Mouse (Mus musculus) megakaryocyte, adult 5-6 weeks (primary cell): ENCODE data around the gene Trpc5os. TPM values are rescaled to one million over a fixed set of nuclear protein-coding genes. Genes with fewer than 3 reads are reported as not detected.

Experiments used
- ATAC-seq: 2 replicates; pipeline ENCODE4 v1.8.0; 2016; ENCODE audit warnings: mild to moderate bottlenecking, inconsistent platforms; ENCODE audit not compliant: poor library complexity, severe bottlenecking
- total RNA-seq, 2 experiments: library from RNA; stranded (forward) in 1 of 2; stranded (reverse) in 1 of 2; fragments of 153-499, 151-499 nt in 1 of 2; fragments of 221-1000, 200-1000 nt in 1 of 2; gene quantifications; 2 replicates each; pipeline versions ENCODE4 v1.2.3 to v1.2.4; 2015 to 2017

Trpc5os gene
- total RNA-seq (2015) (not detected in 2 replicates), total RNA-seq (2017) (not detected in 2 replicates)

DNA sequence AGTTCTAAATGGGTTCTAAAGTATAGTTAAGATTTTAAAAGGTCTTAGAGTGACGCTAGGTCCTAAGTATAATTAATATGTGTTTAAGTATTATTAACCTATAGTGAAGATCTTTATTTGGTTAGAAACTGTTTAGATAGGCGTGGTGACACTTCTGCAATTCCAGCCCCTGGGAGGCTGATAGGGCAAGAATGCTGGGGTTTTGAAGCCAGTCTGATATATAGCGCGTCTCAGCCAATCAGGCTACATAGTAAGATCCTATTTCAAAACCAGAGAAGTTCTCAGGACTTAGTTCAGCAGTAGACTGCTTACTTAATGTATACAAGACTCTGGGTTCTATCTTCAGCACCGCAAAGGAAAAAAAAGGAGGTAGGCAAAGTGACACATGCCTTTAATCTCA is at the start of gene Trpc5os:
Gene Trpc5os, plus strand, starts transcription at position 301 of the 400 bp plus-strand sequence.
- no peak for ATAC-seq

DNA sequence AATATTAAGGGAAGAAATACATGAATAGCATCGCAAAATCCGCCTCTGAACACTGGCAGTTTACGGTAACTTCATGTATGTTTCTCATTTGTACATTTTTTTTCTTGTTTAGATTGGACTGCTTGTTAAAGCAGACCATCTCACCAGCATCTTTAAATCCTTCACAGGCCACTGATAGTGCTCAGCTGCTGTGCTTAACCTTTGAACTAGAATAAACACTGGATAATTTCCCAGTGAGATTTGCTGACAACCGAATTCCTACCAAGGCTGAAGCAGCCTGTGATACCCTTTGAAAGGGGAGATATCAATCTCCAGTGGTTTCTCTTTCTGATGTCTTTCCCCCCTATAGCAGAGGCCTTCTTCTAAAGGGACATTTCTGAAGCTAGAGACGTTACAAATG is 48.3 kb upstream of the Trpc5os start:
- ATAC-seq: no peak

DNA sequence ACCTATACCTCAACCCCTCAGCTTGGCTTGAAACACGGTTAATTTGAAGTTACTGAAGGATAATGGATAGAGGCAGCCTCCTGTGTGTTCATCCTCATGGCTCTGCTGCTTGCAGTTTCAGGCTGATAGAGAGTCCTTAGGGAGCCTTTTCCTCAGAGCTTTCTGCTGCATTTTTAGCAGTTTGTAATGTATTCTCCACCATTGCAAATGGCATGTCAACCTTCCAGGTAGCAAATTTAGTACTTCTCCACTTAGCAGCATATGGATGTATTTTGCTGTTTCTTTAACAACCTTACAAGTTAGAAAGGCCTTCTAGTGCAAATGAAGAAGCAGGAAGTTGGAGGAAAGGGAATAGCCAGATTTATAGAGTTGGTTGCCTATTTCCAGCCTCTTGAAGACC is 36.1 kb upstream of the Trpc5os start:
- no peak for ATAC-seq

DNA sequence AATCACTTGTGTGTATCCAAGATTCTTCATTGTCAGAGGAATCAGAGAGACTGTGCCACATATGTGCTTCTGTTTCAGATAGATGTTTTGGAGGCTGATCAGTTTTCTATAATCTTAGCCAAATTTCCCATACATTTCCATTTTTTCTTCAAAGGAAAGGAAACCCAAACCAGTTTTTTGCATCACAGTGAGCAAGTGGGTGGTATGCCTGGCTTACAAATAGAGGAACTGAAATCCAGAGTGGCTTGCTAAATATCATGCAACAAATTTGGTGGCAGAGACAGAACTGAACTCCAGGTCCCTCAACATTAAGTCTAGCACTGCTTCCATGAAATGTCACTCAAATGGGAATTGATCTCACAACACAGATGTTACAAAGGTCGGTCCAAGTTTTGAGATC is 35.3 kb upstream of the Trpc5os start:
- no peak for ATAC-seq

DNA sequence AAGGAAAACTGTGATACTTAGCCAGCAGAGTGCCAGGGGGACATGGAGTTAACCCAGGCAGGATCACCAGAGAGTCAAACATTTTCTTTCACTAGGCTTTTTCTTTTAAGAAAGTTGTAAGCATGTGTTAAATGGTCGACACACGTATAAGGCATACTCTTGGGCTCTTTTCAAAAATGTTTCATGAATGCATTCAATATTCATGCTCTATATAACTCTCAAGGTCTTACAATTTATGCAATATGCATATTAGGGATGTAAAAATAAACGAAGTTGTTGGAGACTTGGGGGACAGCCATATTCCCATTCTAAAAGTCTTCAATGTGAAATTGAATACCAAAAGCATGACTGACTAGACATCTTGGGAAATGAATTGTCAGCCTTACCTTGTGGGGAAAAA is 32.5 kb upstream of the Trpc5os start:
- ATAC-seq: no peak

DNA sequence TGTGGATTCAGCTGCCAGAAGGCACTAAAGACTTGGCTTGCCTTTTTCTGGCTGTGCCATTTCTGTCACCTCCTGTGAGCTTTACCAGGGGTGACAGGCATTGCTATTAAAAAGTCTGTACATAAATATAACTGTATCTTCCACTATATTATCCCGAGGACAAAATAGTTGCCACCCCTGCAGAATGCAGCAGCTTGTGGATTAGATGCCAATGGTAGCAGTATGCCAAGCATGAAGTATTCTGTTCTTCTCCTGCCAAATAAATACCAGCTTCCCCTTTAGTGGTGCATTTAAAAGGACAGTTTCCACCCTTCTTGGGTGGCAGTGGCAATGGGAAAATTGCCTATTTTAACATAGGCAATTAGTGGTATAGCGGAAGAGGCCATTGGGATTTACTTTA is 8.0 kb downstream of the Trpc5os start:
- no peak for ATAC-seq

DNA sequence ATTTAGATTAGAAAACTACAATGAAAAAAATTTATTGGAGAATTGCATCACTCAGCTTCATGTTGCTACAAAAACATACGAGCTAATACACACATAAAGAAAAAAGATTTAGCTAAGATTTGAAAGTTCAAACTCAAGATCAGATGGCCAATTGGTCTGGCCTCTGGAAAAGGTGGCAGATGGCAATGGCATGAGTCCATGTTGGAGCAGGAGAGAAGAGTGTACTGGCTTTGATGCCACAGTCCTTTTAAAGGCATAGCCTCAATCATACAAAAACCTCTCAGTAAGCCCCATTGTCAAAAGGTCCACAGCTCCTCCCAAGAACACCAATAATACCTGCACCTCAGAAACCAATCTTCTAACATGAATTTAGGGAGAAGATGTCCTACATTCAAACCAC is 35.0 kb downstream of the Trpc5os start:
- no peak for ATAC-seq

DNA sequence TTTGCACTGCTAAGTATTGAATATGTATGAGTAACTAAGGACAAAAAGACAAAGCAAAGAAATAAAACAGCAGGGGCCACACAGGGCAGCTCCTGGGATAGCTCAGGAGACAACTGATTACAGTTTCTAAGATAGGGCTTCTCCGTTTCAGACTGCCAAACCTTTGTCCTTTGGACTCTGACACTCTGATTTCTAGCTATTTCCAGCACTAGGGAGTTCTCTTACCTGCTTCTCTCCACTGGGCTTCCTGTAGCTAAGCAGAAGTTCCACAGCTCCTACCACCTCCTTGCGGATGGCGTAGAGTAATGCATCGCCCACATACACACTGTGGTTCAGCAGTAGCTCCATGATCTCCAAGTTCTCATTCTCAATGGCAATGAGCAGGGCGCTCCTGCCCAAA is 66.9 kb downstream of the Trpc5os start:
- ATAC-seq: no peak

DNA sequence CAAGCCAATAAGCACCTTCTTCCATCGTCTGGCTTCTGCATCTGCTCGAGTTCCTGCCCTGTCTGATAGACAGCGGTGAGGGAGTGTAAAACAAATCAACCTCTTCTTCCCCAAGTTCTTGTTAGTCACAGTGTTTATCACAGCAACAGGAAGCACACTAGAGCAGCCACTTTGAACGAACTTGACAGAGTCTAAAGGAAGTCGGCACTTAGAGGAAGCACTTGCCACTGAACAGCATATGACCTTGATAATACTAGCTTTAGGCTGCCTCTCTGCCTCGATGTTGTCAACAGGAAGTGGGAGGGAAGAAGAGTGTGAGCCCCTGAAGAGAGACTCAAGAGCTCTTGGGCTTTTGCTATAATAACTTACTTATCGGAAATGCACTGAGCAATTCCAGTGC is 69.7 kb downstream of the Trpc5os start:
- 0 out of 2 replicates have a peak, but pooled peaks have one; percentile 24 for ATAC-seq

Other genes starting within 250 kb of the Trpc5os start
- 19.6 and 27.1 TPM in 2 replicates for gene Alg13, start 138.8 kb upstream of the Trpc5os start, total RNA-seq (2015)
- gene Alg13, start 138.8 kb upstream of the Trpc5os start, total RNA-seq (2017): 14.3 and 17.2 TPM in 2 replicates
- gene Trpc5, start 231.6 kb downstream of the Trpc5os start, total RNA-seq (2015): not detected in 2 replicates
- not detected in 2 replicates for gene Trpc5, start 231.6 kb downstream of the Trpc5os start, total RNA-seq (2017)
- gene Rtl4, start 232.3 kb downstream of the Trpc5os start, total RNA-seq (2015): not detected in 2 replicates
- not detected in 2 replicates for gene Rtl4, start 232.3 kb downstream of the Trpc5os start, total RNA-seq (2017)